Mouse (Mus musculus) layer of hippocampus, adult 11-12 months (tissue): ENCODE results near the gene Csnk2b.
"Not testable (repeated sequence)": the region's sequence is repeated elsewhere in the genome, so short reads cannot be mapped to it uniquely, and the experiment has no call there.

Source experiments
- DNase-seq: peaks from one replicate; pipeline ENCODE4 v3.0.0; 2022; ENCODE audit warnings: low spot score

Csnk2b gene

GRCm38 (mm10) chr17:35152121-35152520 is 30.3 kb upstream of the Csnk2b start:
- no peak for DNase-seq

- no peak for DNase-seq
Measured at GRCm38 (mm10) chr17:35147922-35148639, 26.2 kb upstream of the Csnk2b start.

- no peak for DNase-seq
Measured at GRCm38 (mm10) chr17:35147348-35147747, 25.5 kb upstream of the Csnk2b start.

- DNase-seq: no peak
Measured at GRCm38 (mm10) chr17:35146139-35146538, 24.3 kb upstream of the Csnk2b start.

- no peak for DNase-seq
Measured at GRCm38 (mm10) chr17:35141971-35142370, 20.1 kb upstream of the Csnk2b start.

GRCm38 (mm10) chr17:35140490-35140996 is 18.7 kb upstream of the Csnk2b start:
- DNase-seq: no peak

GRCm38 (mm10) chr17:35139269-35139668 is 17.4 kb upstream of the Csnk2b start:
- no peak for DNase-seq

GRCm38 (mm10) chr17:35135591-35136320 is 13.9 kb upstream of the Csnk2b start:
- no peak for DNase-seq

GRCm38 (mm10) chr17:35134801-35135590 is 13.1 kb upstream of the Csnk2b start, which contains the start of gene Bag6:
Gene Bag6, plus strand, starts transcription at chr17:35135178.
- peak; percentile 96 for DNase-seq

GRCm38 (mm10) chr17:35133517-35133916 is 11.7 kb upstream of the Csnk2b start:
- DNase-seq: no peak

- no peak for DNase-seq
Measured at GRCm38 (mm10) chr17:35132174-35132560, 10.3 kb upstream of the Csnk2b start.

- no peak for DNase-seq
Measured at GRCm38 (mm10) chr17:35131500-35132173, 9.8 kb upstream of the Csnk2b start, which contains the start of gene Apom. Gene Apom, minus strand, starts transcription at chr17:35132050.

GRCm38 (mm10) chr17:35131038-35131437 is 9.2 kb upstream of the Csnk2b start:
- DNase-seq: no peak

- no peak for DNase-seq
Measured at GRCm38 (mm10) chr17:35128996-35129395, 7.1 kb upstream of the Csnk2b start.

- no peak for DNase-seq
Measured at GRCm38 (mm10) chr17:35127017-35127416, 5.2 kb upstream of the Csnk2b start.

- peak; percentile 63 for DNase-seq
Measured at GRCm38 (mm10) chr17:35126206-35126611, 4.4 kb upstream of the Csnk2b start, which contains the start of gene D17H6S53E. Gene D17H6S53E, plus strand, starts transcription at chr17:35126373.

GRCm38 (mm10) chr17:35125578-35125977 is 3.7 kb upstream of the Csnk2b start:
- no peak for DNase-seq

- no peak for DNase-seq
Measured at GRCm38 (mm10) chr17:35125081-35125480, 3.2 kb upstream of the Csnk2b start.

GRCm38 (mm10) chr17:35124261-35124896 is 2.5 kb upstream of the Csnk2b start:
- DNase-seq: not testable (repeated sequence)

GRCm38 (mm10) chr17:35123287-35123686 is 1.4 kb upstream of the Csnk2b start:
- DNase-seq: not testable (repeated sequence)
